Mouse (Mus musculus) c-Kit-positive CD71-positive TER-119-positive erythroid progenitor cells, embryonic 14.5 days (primary cell): ENCODE results near the gene Fem1a.
"Not testable (repeated sequence)": the region's sequence is repeated elsewhere in the genome, so short reads cannot be mapped to it uniquely, and the experiment has no call there.

ENCODE experiments used
- DNase-seq: peaks from one replicate; pipeline ENCODE4 v3.0.0-alpha.2; 2013; ENCODE audit warnings: low spot score

The Fem1a gene

GRCm38 (mm10) chr17:56255863-56256238 lies 759 bp upstream of the Fem1a start:
- peak; percentile 99 for DNase-seq

DNA sequence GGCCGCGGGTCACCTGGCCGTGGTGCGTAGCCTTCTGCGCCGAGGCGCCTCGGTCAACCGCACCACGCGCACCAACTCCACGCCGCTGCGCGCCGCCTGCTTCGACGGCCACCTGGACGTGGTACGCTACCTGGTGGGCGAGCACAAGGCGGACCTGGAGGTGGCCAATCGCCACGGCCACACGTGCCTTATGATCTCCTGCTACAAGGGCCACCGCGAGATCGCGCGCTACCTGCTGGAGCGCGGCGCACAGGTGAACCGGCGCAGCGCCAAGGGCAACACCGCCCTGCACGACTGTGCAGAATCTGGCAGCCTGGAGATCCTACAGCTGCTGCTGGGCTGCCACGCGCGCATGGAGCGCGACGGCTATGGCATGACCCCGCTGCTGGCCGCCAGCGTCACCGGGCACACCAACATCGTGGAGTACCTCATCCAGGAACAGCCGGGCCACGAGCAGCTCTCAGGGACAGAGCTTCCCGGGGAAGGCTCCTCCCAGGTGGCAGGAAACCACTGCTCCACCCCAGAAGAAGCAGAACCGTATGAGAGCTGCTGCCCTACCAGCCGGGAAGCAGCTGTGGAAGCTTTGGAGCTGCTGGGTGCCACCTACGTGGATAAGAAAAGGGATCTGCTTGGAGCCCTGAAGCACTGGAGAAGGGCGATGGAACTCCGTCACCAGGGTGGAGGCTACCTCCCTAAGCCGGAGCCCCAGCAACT lies 728 bp downstream of the Fem1a start:
- no peak for DNase-seq

DNA sequence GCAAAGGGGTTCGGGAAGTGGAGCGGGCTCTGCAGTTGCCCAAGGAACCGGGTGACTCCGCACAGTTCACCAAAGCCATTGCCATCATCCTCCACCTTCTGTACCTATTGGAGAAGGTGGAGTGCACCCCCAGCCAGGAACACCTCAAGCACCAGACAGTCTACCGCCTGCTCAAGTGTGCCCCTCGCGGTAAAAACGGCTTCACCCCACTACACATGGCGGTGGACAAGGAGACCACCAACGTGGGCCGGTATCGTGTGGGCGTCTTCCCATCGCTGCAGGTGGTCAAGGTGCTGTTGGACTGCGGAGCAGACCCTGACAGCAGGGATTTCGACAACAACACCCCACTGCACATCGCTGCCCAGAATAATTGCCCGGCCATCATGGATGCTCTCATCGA lies 1.7 kb downstream of the Fem1a start:
- DNase-seq, result not testable (repeated sequence)

GRCm38 (mm10) chr17:56258812-56259211 lies 2.2 kb downstream of the Fem1a start:
- not testable (repeated sequence) for DNase-seq

GRCm38 (mm10) chr17:56259301-56260037 lies 2.9 kb downstream of the Fem1a start:
- no peak for DNase-seq

GRCm38 (mm10) chr17:56261166-56261565 lies 4.6 kb downstream of the Fem1a start:
- DNase-seq, result no peak

GRCm38 (mm10) chr17:56262645-56263094 lies 6.1 kb downstream of the Fem1a start:
- no peak for DNase-seq

DNA sequence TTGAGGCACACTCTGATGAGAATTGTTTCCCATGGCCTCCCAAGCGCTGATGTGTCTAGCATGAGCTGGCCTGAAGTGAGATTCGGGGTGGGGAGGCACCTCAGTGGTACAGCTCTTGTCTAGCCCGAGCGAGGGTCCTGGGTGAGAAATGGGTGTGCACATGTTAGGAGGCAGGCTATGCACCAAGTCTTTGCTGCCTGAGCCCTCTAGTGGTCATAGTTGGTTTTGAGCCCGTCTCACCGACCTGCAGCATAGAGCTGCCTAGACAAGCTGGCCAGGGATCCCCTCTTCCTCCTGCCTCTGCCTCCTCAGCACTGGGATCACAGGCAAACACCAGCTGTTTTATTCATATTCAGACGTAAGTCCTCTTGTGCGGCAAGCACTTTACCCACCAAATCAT lies 7.4 kb downstream of the Fem1a start:
- DNase-seq, result peak; percentile 70

GRCm38 (mm10) chr17:56265011-56265410 lies 8.4 kb downstream of the Fem1a start:
- no peak for DNase-seq

DNA sequence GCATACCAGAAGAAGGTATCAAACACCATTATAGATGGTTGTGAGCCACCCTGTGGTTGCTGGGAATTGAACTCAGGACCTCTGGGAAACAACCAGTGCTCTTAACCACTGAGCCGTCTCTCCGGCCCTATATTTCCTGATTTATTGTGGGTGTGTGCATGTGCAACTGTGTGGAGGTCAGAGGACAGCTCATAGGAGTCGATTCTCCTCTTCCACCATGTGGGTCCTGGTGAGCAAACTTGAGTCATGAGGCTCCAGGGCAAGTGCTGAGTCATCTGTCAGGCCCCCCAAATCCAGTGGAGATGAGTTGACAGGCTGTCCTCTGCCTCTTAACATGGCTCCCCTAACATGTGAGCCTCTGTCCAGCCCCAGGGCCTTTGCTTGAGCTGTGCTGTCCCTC lies 9.3 kb downstream of the Fem1a start:
- DNase-seq, result no peak

DNA sequence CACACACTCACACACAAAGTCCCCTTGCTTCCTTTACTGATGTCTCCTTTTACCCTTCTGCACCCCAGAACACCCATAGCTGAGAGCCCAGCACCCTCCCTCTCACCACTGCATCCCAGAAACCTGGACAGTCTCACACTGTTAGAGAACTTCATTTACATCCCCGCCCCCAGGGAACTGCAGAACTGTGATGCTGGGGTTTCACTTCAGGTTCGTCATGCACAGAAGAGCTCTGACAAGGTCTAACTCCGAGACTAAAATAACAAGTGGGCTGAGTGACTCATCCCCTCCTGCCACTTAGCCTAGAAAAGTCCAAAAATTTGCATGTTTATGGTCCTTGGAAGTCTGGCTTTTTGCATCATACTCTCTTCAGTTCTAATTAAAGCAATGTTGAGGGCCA lies 9.7 kb downstream of the Fem1a start:
- no peak for DNase-seq

DNA sequence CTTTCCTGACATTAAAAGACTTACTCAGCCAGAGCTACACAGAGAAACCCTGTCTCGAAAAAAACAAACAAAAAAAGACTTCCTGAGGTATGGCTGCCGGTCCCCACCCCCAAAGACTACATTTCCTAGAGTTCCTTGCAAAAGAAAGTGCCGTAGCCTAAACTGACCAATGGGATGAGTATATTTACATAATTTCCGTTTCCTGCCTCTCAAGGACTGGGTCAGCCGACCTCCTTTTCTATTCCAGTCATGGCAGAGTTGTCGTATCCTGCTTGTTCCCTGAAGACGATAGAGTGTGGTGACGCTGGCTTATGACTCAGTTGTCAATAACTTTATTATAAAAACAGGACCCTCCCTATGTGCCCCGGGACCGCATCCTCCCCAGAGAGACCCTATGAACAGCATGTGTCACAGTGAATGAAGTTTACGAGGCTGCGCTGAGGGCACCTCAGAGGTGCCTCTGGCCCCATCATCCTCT lies 12.6 kb downstream of the Fem1a start:
- DNase-seq, result peak; percentile 72

GRCm38 (mm10) chr17:56269741-56270140 lies 13.1 kb downstream of the Fem1a start:
- no peak for DNase-seq

- no peak for DNase-seq
Observed at GRCm38 (mm10) chr17:56271609-56272253, 15.1 kb downstream of the Fem1a start.

DNA sequence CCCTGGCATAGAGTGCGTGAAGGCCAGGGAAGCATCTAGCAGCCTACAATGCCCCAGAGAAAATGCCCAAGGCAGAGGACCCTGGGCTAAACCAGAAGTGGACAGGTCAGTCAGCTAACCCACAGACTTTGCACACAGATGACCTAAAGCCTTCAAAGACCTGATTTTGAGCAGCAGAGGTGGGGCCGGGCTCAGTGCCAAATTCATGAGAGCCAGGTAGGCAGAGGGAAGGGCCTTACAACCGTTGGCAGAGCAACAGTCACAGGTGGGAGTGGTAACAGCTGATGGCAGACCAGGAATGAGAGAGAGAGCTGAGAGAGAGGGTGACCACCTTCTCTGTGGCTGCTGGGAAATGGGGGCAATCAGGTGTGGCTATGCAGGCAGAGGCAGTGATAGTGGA lies 16.0 kb downstream of the Fem1a start:
- DNase-seq, result no peak

DNA sequence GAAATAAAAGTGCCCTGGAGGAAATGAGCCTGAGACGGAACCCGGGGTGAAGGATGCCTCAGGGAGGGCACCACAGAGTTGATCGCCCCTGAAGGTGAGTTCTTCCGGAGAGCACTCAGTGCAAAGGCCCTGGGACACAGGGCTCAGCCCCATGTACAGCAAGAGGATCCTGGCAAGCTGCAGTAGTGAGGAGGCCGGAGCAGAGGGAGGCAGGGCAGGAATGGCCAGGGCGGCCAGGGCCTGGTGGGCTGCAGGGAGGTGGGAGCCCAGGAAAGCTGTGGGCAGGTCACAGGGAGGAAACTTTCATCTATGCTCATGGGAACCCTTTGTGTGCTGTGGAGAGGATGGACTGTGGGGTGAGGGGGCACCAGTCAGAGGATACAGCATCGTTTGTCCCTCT lies 16.9 kb downstream of the Fem1a start:
- DNase-seq, result no peak

GRCm38 (mm10) chr17:56273986-56274385 lies 17.4 kb downstream of the Fem1a start:
- DNase-seq, result no peak

DNA sequence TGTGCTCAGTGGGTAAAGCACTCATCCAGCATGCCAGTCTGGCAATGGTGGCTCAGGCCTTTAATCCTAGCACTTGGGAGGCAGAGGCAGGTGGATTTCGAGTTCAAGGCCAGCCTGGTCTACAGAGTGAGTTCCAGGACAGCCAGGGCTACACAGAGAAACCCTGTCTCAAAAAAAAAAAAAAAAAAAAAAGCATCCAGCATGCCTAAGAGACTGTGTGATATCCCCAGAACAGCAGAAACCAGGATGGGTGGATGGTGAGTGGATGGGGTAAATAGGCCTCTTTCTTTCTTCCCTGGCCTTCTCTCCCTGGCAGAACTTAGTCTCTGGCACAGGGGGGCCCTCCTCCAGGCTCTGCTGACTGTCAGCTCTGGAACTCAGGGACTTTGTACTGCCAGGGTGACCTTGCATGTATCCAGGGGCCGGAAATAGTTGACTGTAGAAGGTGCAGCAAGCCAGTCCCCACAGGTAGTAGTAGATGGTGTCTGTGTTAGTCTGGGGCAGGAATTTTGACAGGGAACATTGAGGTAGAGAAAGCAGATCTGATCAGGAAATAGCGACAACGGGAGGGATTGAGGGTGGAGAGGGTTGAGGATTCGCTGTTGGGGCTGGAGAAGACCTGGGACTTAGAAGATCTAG lies 19.4 kb downstream of the Fem1a start:
- DNase-seq, result no peak

DNA sequence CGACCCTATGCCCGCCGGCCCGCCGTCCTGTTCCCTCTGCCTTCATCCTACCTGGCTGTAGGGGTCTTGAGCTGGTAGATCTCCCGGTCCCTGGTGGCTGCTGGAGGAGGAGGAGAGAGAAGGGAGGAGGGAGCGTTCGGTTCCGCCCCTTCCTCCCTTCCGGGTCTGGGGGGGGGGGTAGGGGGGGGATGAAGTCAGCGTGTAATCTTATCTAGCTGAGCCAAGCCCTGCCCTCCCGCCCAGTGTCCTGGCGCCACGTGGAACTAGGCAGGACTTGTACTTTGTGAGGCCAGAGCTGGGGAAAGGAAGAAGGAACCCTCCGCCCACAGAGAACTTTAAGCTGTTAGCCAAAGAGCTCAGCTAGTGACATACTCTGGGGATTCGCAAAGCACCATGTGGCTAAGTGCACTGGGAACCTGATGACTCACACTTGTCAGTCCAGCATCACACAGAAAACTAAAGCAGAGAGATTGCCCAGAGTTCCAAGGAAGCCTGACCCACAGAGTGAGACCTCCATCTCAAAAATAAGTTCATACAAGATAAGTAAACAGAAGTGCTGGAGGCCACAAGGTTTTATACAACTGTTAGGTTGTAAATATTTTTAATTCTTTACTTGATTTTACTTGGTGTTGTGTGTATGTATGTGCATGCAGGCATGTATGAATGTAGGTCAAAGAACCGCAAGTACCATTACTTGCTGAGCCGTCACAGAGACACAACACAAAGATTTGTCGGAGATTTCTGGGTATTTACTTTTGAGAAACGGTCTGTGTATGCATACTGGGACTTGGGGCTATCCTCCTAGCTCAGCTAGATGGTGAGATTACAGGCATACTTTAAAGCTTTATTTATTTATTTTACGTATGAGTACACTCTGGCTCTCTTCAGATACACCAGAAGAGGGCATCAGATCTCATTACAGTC lies 20.3 kb downstream of the Fem1a start, which contains the start of gene Ticam1:
Ticam1 (minus strand) TSS at position 144 of the 924 bp plus-strand sequence.
- DNase-seq, result peak; percentile 91

GRCm38 (mm10) chr17:56277567-56277893 lies 20.9 kb downstream of the Fem1a start:
- no peak for DNase-seq

DNA sequence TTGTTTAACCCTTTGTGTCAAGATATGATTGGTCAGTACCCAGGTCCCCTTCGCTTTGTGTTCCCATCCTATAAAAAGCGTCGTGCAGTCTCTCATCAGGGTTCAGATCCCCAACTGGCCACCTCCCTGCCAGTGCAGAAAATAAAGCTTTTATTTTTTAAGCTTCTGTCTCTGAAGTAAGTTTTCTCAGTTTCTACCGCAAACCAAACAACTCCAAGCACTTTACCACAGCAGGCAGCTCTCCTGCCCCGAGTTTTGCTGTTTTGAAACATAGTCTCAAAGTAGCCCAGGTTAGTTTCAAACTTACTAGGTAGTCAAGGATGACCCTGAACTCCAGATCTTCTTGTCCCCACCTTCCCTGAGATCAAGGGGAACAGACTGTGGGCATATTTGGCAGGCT lies 21.7 kb downstream of the Fem1a start:
- no peak for DNase-seq
